Mouse (Mus musculus): Measurements from ENCODE around the gene Cd53. TPM values are rescaled to one million over a fixed set of nuclear protein-coding genes. Genes with fewer than 3 reads are reported as not detected.

Cd53 gene
- total and polyA plus RNA-seq, 3 experiments, result 0.02 to 103 (median 2.2) TPM

DNA sequence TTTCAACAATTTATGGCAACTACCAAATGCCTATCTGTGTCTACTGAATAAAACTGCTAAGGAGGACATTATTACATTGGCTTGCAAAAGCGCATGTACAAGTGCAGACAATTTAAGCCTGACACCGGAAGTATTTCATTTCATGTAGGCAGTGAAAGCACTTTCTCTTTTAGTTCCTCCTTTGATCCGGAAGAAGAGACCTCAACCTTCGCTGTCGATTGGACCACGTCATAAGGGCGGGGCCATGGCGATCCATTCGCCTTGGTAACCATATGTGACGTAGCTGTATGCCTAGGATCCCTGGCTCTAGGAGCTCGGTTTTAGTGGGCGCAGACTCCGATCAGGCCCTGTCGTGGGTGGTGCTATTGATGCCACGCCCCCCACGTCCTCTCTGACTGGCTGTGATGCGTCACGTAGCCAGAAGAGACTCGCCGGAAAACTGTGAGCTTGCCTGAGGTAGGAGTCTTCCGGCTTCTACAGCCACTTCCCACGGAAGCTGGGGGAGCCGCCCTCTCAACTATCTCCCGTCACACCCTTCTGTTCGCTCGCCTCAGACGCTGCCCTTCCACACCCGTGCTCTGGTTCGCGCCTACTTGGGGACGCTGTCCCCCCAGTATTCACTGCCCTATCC, 68.4 kb downstream of the Cd53 start:
- peak; percentile 94 for ATAC-seq (ENCODE audit: extremely low read depth, insufficient number of reproducible peaks, low FRiP score, poor library complexity, severe bottlenecking)
- Histone ChIP-seq H3K4me1 (ENCODE audit: insufficient read depth, low read depth, low read length) (0 out of 2 replicates have a peak, but pooled peaks cover 2% of the 10 kb centered on the region), H3K4me3 (ENCODE audit: low read depth, low read length) (peak overlapping the region; percentile 86), H3K36me3 (replicated peaks) (no peaks in the 10 kb centered on the region), H3K27me3 (ENCODE audit: insufficient read depth, low read length) (no peaks in the 10 kb centered on the region), H3K9me3 (replicated peaks) (no peaks in the 10 kb centered on the region)
- DNase-seq (ENCODE audit: low spot score), result peak; percentile 72
- TF ChIP-seq POLR2AphosphoS5 (IDR thresholded peaks at IDR 0.05; ENCODE audit: insufficient replicate concordance, low read depth, low read length) (no peak), TAL1 (conservative IDR thresholded peaks at IDR 0.05; ENCODE audit: low read depth, low read length) (no peak), CTCF (IDR thresholded peaks at IDR 0.05; ENCODE audit: low read depth, low read length) (no peak), GATA1 (IDR thresholded peaks at IDR 0.05; ENCODE audit: borderline replicate concordance, low read length) (no peak), GATA2 (IDR thresholded peaks at IDR 0.05; ENCODE audit: borderline replicate concordance, low read depth, low read length) (no peak)

Other genes with a start within 250 kb of the Cd53 start
- 44.5 and 47.2 TPM in 2 replicates for gene Dram2, start 242.4 kb downstream of the Cd53 start, total RNA-seq (2014; fragmentation: Nextera tagmentation)
- gene Dram2, start 242.4 kb downstream of the Cd53 start, total RNA-seq (2017), result 29.2 and 29.4 TPM in 2 replicates
- 1.1 and 1.2 TPM in 2 replicates for gene Dram2, start 242.4 kb downstream of the Cd53 start, polyA plus RNA-seq (2012)
- gene Cept1, start 242.3 kb downstream of the Cd53 start, total RNA-seq (2014; fragmentation: Nextera tagmentation), result 18.3 and 31.1 TPM in 2 replicates
- gene Cept1, start 242.3 kb downstream of the Cd53 start, total RNA-seq (2017), result 64.4 and 66.7 TPM in 2 replicates
- 0.57 and 0.95 TPM in 2 replicates for gene Cept1, start 242.3 kb downstream of the Cd53 start, polyA plus RNA-seq (2012)
- gene Lrif1, start 105.2 kb downstream of the Cd53 start, total RNA-seq (2014; fragmentation: Nextera tagmentation), result 81.6 and 103 TPM in 2 replicates
- gene Lrif1, start 105.2 kb downstream of the Cd53 start, total RNA-seq (2017), result 45.2 and 51.0 TPM in 2 replicates
- 2.0 and 2.3 TPM in 2 replicates for gene Lrif1, start 105.2 kb downstream of the Cd53 start, polyA plus RNA-seq (2012)
- gene Olfr266, start 36.1 kb upstream of the Cd53 start, total RNA-seq (2014; fragmentation: Nextera tagmentation), result not detected in 2 replicates
- gene Olfr266, start 36.1 kb upstream of the Cd53 start, total RNA-seq (2017), result 0.23 and 0.27 TPM in 2 replicates
- not detected in 2 replicates for gene Olfr266, start 36.1 kb upstream of the Cd53 start, polyA plus RNA-seq (2012)
- not detected in 2 replicates for gene Kcna3, start 246.0 kb upstream of the Cd53 start, total RNA-seq (2014; fragmentation: Nextera tagmentation)
- gene Kcna3, start 246.0 kb upstream of the Cd53 start, total RNA-seq (2017), result not detected in 2 replicates
- not detected in 2 replicates for gene Kcna3, start 246.0 kb upstream of the Cd53 start, polyA plus RNA-seq (2012)

All from G1E (cell line).